In the genomic region with DNA sequence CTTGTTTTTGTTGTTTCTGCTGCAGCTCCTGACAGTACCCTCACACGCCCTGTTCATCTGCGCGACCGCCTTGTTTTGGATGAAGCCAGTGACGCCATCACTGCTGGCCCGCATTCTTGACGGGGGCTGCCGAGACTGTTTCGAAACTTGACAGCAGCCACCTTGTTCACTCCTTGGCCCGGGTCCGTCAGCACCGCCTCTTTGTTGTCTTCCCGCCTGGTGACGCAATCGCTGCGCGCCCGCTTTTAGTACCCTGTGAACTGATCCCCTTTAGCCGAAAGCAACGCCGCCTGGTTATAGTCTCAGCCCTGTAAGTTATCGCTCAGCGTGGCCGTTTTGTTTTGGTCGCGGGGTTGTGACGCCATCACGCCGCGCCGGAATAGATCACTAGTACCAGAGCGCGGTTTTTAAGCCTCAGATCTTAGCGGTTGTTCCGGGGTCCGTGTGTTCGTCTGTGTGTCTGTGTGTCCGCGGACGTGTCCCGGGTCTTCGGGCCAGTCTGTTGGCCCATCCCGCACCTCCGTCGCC, we compare ENCODE assay signal across 8 mouse cellular contexts. TPM values are rescaled to one million over a fixed set of nuclear protein-coding genes. Genes with fewer than 3 reads are reported as not detected.
DNase-seq lines count a peak whose midpoint lies in the region; ATAC-seq and TF ChIP-seq lines count a peak whose summit lies in the region.

No protein-coding gene starts in this region.

- H3K4me1 ChIP-seq in hindbrain, postnatal 0 days (ENCODE audit: insufficient read depth, low read length), result 0 out of 2 replicates have a peak, but pooled peaks cover 7% of the 10 kb centered on the region

- H3K36me3 ChIP-seq in hindbrain, postnatal 0 days (ENCODE audit: insufficient read depth, low read length), result no peaks in the 10 kb centered on the region

- TF ChIP-seq CTCF in gastrocnemius, adult 2 months (IDR thresholded peaks at IDR 0.05), result no peak
- TF ChIP-seq CTCF in hindbrain, postnatal 0 days (IDR thresholded peaks at IDR 0.05; ENCODE audit: low read depth), result no peak
- TF ChIP-seq CTCF in left cerebral cortex, adult 2 months (IDR thresholded peaks at IDR 0.05), result no peak

- H3K4me2 ChIP-seq in hindbrain, postnatal 0 days (ENCODE audit: low read depth, low read length), result peak overlapping the region; percentile 89

- WGBS in hindbrain, postnatal 0 days, result under 1% methylated on average over 45 of the region's 45 CpGs

- peak; percentile 72 for ATAC-seq in common myeloid progenitor, adult 5-6 weeks (replicated peaks; ENCODE audit: low read depth, poor library complexity, severe bottlenecking)
- peak; percentile 89 for ATAC-seq in hindbrain, postnatal 0 days
- ATAC-seq in megakaryocyte, adult 5-6 weeks (ENCODE audit: poor library complexity, severe bottlenecking), result peak; percentile 61

- intact Hi-C loops in gastrocnemius, adult 2 months (cut with DNase I), result loop anchor here (2.0 to 5.0 kb wide), 2 partner anchors 38 to 129 kb away; a partner anchor contains a TSS
- intact Hi-C loops in left cerebral cortex, adult 2 months (cut with DNase I), result loop anchor here (1.0 to 5.0 kb wide), 5 partner anchors 37 to 924 kb away; a partner anchor contains a TSS

- H3K9me3 ChIP-seq in hindbrain, postnatal 0 days (ENCODE audit: low read length), result peaks cover 3% of the 10 kb centered on the region; the same call in 1 of the 2 replicates

- H3K4me3 ChIP-seq in gastrocnemius, adult 2 months, result peak overlapping the region; percentile 91
- H3K4me3 ChIP-seq in hindbrain, postnatal 0 days (ENCODE audit: low read length), result peak overlapping the region; percentile 80
- peak overlapping the region; percentile 72 for H3K4me3 ChIP-seq in left cerebral cortex, adult 2 months

- H3K27ac ChIP-seq in gastrocnemius, adult 2 months, result peak overlapping the region; percentile 97
- H3K27ac ChIP-seq in hindbrain, postnatal 0 days, result peak overlapping the region; percentile 96
- H3K27ac ChIP-seq in left cerebral cortex, adult 2 months, result peak overlapping the region; percentile 97

- peak; percentile 95 for DNase-seq in ZHBTc4 (ENCODE audit: low read depth, low spot score)
- DNase-seq in gastrocnemius, adult 2 months, result peak; percentile 94
- peak; percentile 96 for DNase-seq in hindbrain, postnatal 0 days (ENCODE audit: low spot score)
- peak; percentile 96 for DNase-seq in left cerebral cortex, adult 2 months (ENCODE audit: extremely low spot score in 1 of 2, low spot score in 2 of 2)
- DNase-seq in right cerebral cortex, adult 2 months (ENCODE audit: low spot score in 2 of 2), result peak; percentile 98 to 99
- peak; percentile 95 for DNase-seq in urinary bladder, postnatal 14 days (ENCODE audit: low spot score)

- H3K27me3 ChIP-seq in hindbrain, postnatal 0 days (ENCODE audit: insufficient read depth, low read length), result no peaks in the 10 kb centered on the region

- peak overlapping the region; percentile 65 for H3K9ac ChIP-seq in hindbrain, postnatal 0 days (replicated peaks; ENCODE audit: low read length)

RNA-seq across cellular contexts. Expression of a gene that starts 18.2 kb away (rescaled TPM):
- not detected in 2 replicates for total RNA-seq in common myeloid progenitor, adult 5-6 weeks (2017)
- not detected for total RNA-seq in gastrocnemius, adult 2 months (2021)
- not detected in 2 replicates for total RNA-seq in hindbrain, postnatal 0 days (2014; rRNA removed)
- 1.1 and 2.0 TPM in 2 replicates for polyA plus RNA-seq in hindbrain, postnatal 0 days (2015; fragmentation: Nextera tagmentation; extraction: Ambion mirVana)
- total RNA-seq in left cerebral cortex, adult 2 months (2021), result under 1 TPM; 0.49 to 0.86 TPM
- total RNA-seq in megakaryocyte, adult 5-6 weeks (2015), result not detected in 2 replicates
- not detected in 2 replicates for total RNA-seq in megakaryocyte, adult 5-6 weeks (2017)

RNA-seq across cellular contexts. Expression of a gene that starts 35.4 kb away (rescaled TPM):
- not detected in 2 replicates for total RNA-seq in common myeloid progenitor, adult 5-6 weeks (2017)
- total RNA-seq in gastrocnemius, adult 2 months (2021), result not detected
- total RNA-seq in hindbrain, postnatal 0 days (2014; rRNA removed), result not detected in 2 replicates
- polyA plus RNA-seq in hindbrain, postnatal 0 days (2015; fragmentation: Nextera tagmentation; extraction: Ambion mirVana), result 0.15 and 0.40 TPM in 2 replicates
- total RNA-seq in left cerebral cortex, adult 2 months (2021), result under 1 TPM; 0.25 to 0.72 TPM
- total RNA-seq in megakaryocyte, adult 5-6 weeks (2015), result not detected in 2 replicates
- not detected in 2 replicates for total RNA-seq in megakaryocyte, adult 5-6 weeks (2017)

RNA-seq across cellular contexts. Expression of a gene that starts 37.5 kb away (rescaled TPM):
- 47.7 and 51.6 TPM in 2 replicates for total RNA-seq in common myeloid progenitor, adult 5-6 weeks (2017)
- total RNA-seq in gastrocnemius, adult 2 months (2021), result 10 to 100 TPM in 1 of 2 experiments, 1 to 10 TPM in 1; 8.9 to 10.6 TPM
- total RNA-seq in hindbrain, postnatal 0 days (2014; rRNA removed), result 46.1 and 57.1 TPM in 2 replicates
- polyA plus RNA-seq in hindbrain, postnatal 0 days (2015; fragmentation: Nextera tagmentation; extraction: Ambion mirVana), result 9.1 and 9.3 TPM in 2 replicates
- total RNA-seq in left cerebral cortex, adult 2 months (2021), result 10 to 100 TPM; 62.6 to 70.3 TPM
- 14.7 and 20.3 TPM in 2 replicates for total RNA-seq in megakaryocyte, adult 5-6 weeks (2015)
- 24.2 and 26.3 TPM in 2 replicates for total RNA-seq in megakaryocyte, adult 5-6 weeks (2017)

Comparison
In these comparisons a context has a peak if more than half of its experiments do, and no peak if none do; other contexts are left out.
1. Peak in every context shown above with its lines: DNase-seq, ATAC-seq, H3K4me3 ChIP-seq and H3K27ac ChIP-seq.